Mouse (Mus musculus): ENCODE measurements around the gene Borcs6. TPM values are rescaled to one million over a fixed set of nuclear protein-coding genes. Genes with fewer than 3 reads are reported as not detected.
A peak's percentile ranks its signal among the peaks of the same experiment; 100 is the strongest.

The Borcs6 gene
- polyA plus RNA-seq, 1 experiment = 16.7 TPM

GRCm38 (mm10) chr11:69098039-69098761 lies 38.7 kb downstream of the Borcs6 start:
- H3K27ac ChIP-seq (ENCODE audit: insufficient read depth, low read length) = peak overlapping the region; percentile 90
- TF ChIP-seq CTCF (IDR thresholded peaks at IDR 0.05; ENCODE audit: extremely low read depth, insufficient read depth, insufficient read length, insufficient replicate concordance) = no peak
- TF ChIP-seq POLR2A (IDR thresholded peaks at IDR 0.05; ENCODE audit: low read depth, low read length) = no peak
- no peak for DNase-seq (ENCODE audit: low read depth in 1 of 2, low spot score in 2 of 2)
- peaks cover 23% of the 10 kb centered on the region for H3K36me3 ChIP-seq (ENCODE audit: control insufficient read depth, insufficient read depth, low read length)
- 14% methylated on average over 8 of the region's 8 CpGs for WGBS
- peaks cover 25% of the 10 kb centered on the region for H3K4me1 ChIP-seq (ENCODE audit: control insufficient read depth, insufficient read depth, insufficient read length)
- H3K27me3 ChIP-seq (ENCODE audit: control insufficient read depth, insufficient read depth, low read length) = no peaks in the 10 kb centered on the region
- peak overlapping the region; percentile 62; the same call in 1 of the 2 replicates for H3K4me3 ChIP-seq (ENCODE audit: extremely low read depth, insufficient read depth, insufficient read length)

GRCm38 (mm10) chr11:69098762-69099091 lies 39.2 kb downstream of the Borcs6 start:
- WGBS = 0% methylated on average over 19 of the region's 19 CpGs
- TF ChIP-seq CTCF (IDR thresholded peaks at IDR 0.05; ENCODE audit: extremely low read depth, insufficient read depth, insufficient read length, insufficient replicate concordance) (no peak), POLR2A (IDR thresholded peaks at IDR 0.05; ENCODE audit: low read depth, low read length) (peak; percentile 25)
- peaks cover 25% of the 10 kb centered on the region for H3K4me1 ChIP-seq (ENCODE audit: control insufficient read depth, insufficient read depth, insufficient read length)
- peak; percentile 92 to 95 for DNase-seq (ENCODE audit: low read depth in 1 of 2, low spot score in 2 of 2)
- H3K27me3 ChIP-seq (ENCODE audit: control insufficient read depth, insufficient read depth, low read length) = no peaks in the 10 kb centered on the region
- peak overlapping the region; percentile 90 for H3K27ac ChIP-seq (ENCODE audit: insufficient read depth, low read length)
- H3K4me3 ChIP-seq (ENCODE audit: extremely low read depth, insufficient read depth, insufficient read length) = peak overlapping the region; percentile 62
- H3K36me3 ChIP-seq (ENCODE audit: control insufficient read depth, insufficient read depth, low read length) = peaks cover 29% of the 10 kb centered on the region

GRCm38 (mm10) chr11:69099177-69099914 lies 39.8 kb downstream of the Borcs6 start:
- Histone ChIP-seq H3K36me3 (ENCODE audit: control insufficient read depth, insufficient read depth, low read length) (peaks cover 34% of the 10 kb centered on the region), H3K4me3 (ENCODE audit: extremely low read depth, insufficient read depth, insufficient read length) (peak overlapping the region; percentile 62), H3K27me3 (ENCODE audit: control insufficient read depth, insufficient read depth, low read length) (no peaks in the 10 kb centered on the region), H3K4me1 (ENCODE audit: control insufficient read depth, insufficient read depth, insufficient read length) (peaks cover 25% of the 10 kb centered on the region), H3K27ac (ENCODE audit: insufficient read depth, low read length) (peak overlapping the region; percentile 90)
- TF ChIP-seq POLR2A (IDR thresholded peaks at IDR 0.05; ENCODE audit: low read depth, low read length) = no peak
- 2% methylated on average over 22 of the region's 22 CpGs for WGBS
- DNase-seq (ENCODE audit: low read depth in 1 of 2, low spot score in 2 of 2) = no peak

- under 1% methylated on average over 23 of the region's 23 CpGs for WGBS
- H3K27me3 ChIP-seq (ENCODE audit: control insufficient read depth, insufficient read depth, low read length) = no peaks in the 10 kb centered on the region
- H3K27ac ChIP-seq (ENCODE audit: insufficient read depth, low read length) = peak overlapping the region; percentile 90
- peak overlapping the region; percentile 62 for H3K4me3 ChIP-seq (ENCODE audit: extremely low read depth, insufficient read depth, insufficient read length)
- H3K4me1 ChIP-seq (ENCODE audit: control insufficient read depth, insufficient read depth, insufficient read length) = peaks cover 25% of the 10 kb centered on the region
- TF ChIP-seq POLR2A (IDR thresholded peaks at IDR 0.05; ENCODE audit: low read depth, low read length) (no peak; the same call in 1 of the 2 replicates), CTCF (IDR thresholded peaks at IDR 0.05; ENCODE audit: extremely low read depth, insufficient read depth, insufficient read length, insufficient replicate concordance) (no peak)
- DNase-seq (ENCODE audit: low read depth in 1 of 2, low spot score in 2 of 2) = peak; percentile 87 to 95
- H3K36me3 ChIP-seq (ENCODE audit: control insufficient read depth, insufficient read depth, low read length) = peaks cover 38% of the 10 kb centered on the region
Observed at GRCm38 (mm10) chr11:69099915-69100345, 40.4 kb downstream of the Borcs6 start.

- WGBS = 74% methylated on average over 20 of the region's 20 CpGs
- Histone ChIP-seq H3K27me3 (ENCODE audit: control insufficient read depth, insufficient read depth, low read length) (no peaks in the 10 kb centered on the region), H3K4me1 (ENCODE audit: control insufficient read depth, insufficient read depth, insufficient read length) (peaks cover 25% of the 10 kb centered on the region), H3K4me3 (ENCODE audit: extremely low read depth, insufficient read depth, insufficient read length) (no peak overlapping the region), H3K27ac (ENCODE audit: insufficient read depth, low read length) (peak overlapping the region; percentile 78), H3K36me3 (ENCODE audit: control insufficient read depth, insufficient read depth, low read length) (peaks cover 45% of the 10 kb centered on the region)
- no peak for DNase-seq (ENCODE audit: low read depth in 1 of 2, low spot score in 2 of 2)
- TF ChIP-seq CTCF (IDR thresholded peaks at IDR 0.05; ENCODE audit: extremely low read depth, insufficient read depth, insufficient read length, insufficient replicate concordance) = no peak
- no peak for TF ChIP-seq POLR2A (IDR thresholded peaks at IDR 0.05; ENCODE audit: low read depth, low read length)
Observed at GRCm38 (mm10) chr11:69100639-69101360, 41.3 kb downstream of the Borcs6 start.

GRCm38 (mm10) chr11:69101604-69102402 lies 42.3 kb downstream of the Borcs6 start:
- DNase-seq (ENCODE audit: low read depth in 1 of 2, low spot score in 2 of 2) = no peak
- Histone ChIP-seq H3K4me3 (ENCODE audit: extremely low read depth, insufficient read depth, insufficient read length) (no peak overlapping the region), H3K27ac (ENCODE audit: insufficient read depth, low read length) (no peak overlapping the region), H3K36me3 (ENCODE audit: control insufficient read depth, insufficient read depth, low read length) (peaks cover 54% of the 10 kb centered on the region), H3K27me3 (ENCODE audit: control insufficient read depth, insufficient read depth, low read length) (no peaks in the 10 kb centered on the region), H3K4me1 (ENCODE audit: control insufficient read depth, insufficient read depth, insufficient read length) (peaks cover 22% of the 10 kb centered on the region)
- WGBS = 94% methylated on average over 21 of the region's 21 CpGs
- TF ChIP-seq POLR2A (IDR thresholded peaks at IDR 0.05; ENCODE audit: low read depth, low read length) (no peak), CTCF (IDR thresholded peaks at IDR 0.05; ENCODE audit: extremely low read depth, insufficient read depth, insufficient read length, insufficient replicate concordance) (no peak)

Measured in spleen, adult 2 months (tissue).